Mouse (Mus musculus) embryonic facial prominence, embryonic 13.5 days (tissue): ENCODE data around the gene Tec. TPM values are rescaled to one million over a fixed set of nuclear protein-coding genes. Genes with fewer than 3 reads are reported as not detected.

Experiments used
- ATAC-seq: fragments of 200-750 bp; cut with Nextera tagmentation; 2 replicates; pipeline ENCODE4 v1.8.0; 2017; ENCODE audit warnings: low read depth; ENCODE audit not compliant: insufficient number of reproducible peaks, insufficient read depth, low FRiP score, low TSS enrichment
- H3K27ac ChIP-seq: fragments of 300-500 bp; sonication (generic); 2 replicates; pipeline ENCODE4 v1.5.1; 2015; ENCODE audit warnings: moderate library complexity, mild to moderate bottlenecking, inconsistent platforms
- H3K27me3 ChIP-seq: fragments of 300-500 bp; sonication (generic); 2 replicates; pipeline ENCODE4 v1.6.1; 2015; ENCODE audit warnings: mild to moderate bottlenecking, inconsistent platforms
- H3K36me3 ChIP-seq: fragments of 300-500 bp; sonication (generic); 2 replicates; pipeline ENCODE4 v1.6.1; 2015; ENCODE audit warnings: mild to moderate bottlenecking, inconsistent platforms
- H3K4me1 ChIP-seq: fragments of 300-500 bp; sonication (generic); 2 replicates; pipeline ENCODE4 v1.6.1; 2015; ENCODE audit warnings: inconsistent platforms
- H3K4me2 ChIP-seq: fragments of 300-500 bp; sonication (generic); 2 replicates; pipeline ENCODE4 v1.6.1; 2015; ENCODE audit warnings: moderate library complexity, mild to moderate bottlenecking, inconsistent platforms
- H3K4me3 ChIP-seq: fragments of 300-500 bp; sonication (generic); 2 replicates; pipeline ENCODE4 v1.5.1; 2015; ENCODE audit warnings: mild to moderate bottlenecking, inconsistent platforms
- H3K9ac ChIP-seq: fragments of 300-500 bp; sonication (generic); 2 replicates; pipeline ENCODE4 v1.6.1; 2015; ENCODE audit warnings: mild to moderate bottlenecking, inconsistent platforms
- H3K9me3 ChIP-seq: fragments of 300-500 bp; sonication (generic); 2 replicates; pipeline ENCODE4 v1.6.1; 2016; ENCODE audit warnings: inconsistent platforms
- WGBS: fragments of 180-500 bp; shearing (Covaris S2); methylation state at CpG from one replicate; pipeline ENCODE4 v1.1.7; 2015; ENCODE audit warnings: mixed read lengths; 5-methylcytosine and 5-hydroxymethylcytosine counted together
- polyA plus RNA-seq: library from polyadenylated mRNA; unstranded; fragments of >200 nt; fragmentation: Nextera tagmentation; extraction: Ambion mirVana; gene quantifications from 2 replicates; pipeline ENCODE4 v1.2.1, GENCODE M21; 2015

Tec gene
- polyA plus RNA-seq, 1 experiment from 2014 or later: 4.1 TPM

- Histone ChIP-seq H3K4me3 (no peak overlapping the region), H3K36me3 (no peaks in the 10 kb centered on the region), H3K9me3 (no peaks in the 10 kb centered on the region), H3K27ac (no peak overlapping the region), H3K9ac (no peak overlapping the region), H3K4me2 (no peak overlapping the region), H3K27me3 (no peaks in the 10 kb centered on the region), H3K4me1 (no peaks in the 10 kb centered on the region)
- WGBS: 73% methylated on average over 4 of the region's 4 CpGs
- no peak for ATAC-seq
These were observed 121.8 kb downstream of the Tec start for GRCm38 (mm10) chr5:72746461-72746860.

- no peak overlapping the region for H3K27ac ChIP-seq
- no peak overlapping the region for H3K4me3 ChIP-seq
- no peak overlapping the region for H3K4me2 ChIP-seq
- ATAC-seq: no peak
- H3K9me3 ChIP-seq: no peaks in the 10 kb centered on the region
- H3K27me3 ChIP-seq: no peaks in the 10 kb centered on the region
- WGBS: 93% methylated on average over 6 of the region's 6 CpGs
- H3K9ac ChIP-seq: no peak overlapping the region
- H3K4me1 ChIP-seq: no peaks in the 10 kb centered on the region; the same call in 1 of the 2 replicates
- H3K36me3 ChIP-seq: no peaks in the 10 kb centered on the region
These were observed 125.2 kb downstream of the Tec start for GRCm38 (mm10) chr5:72743103-72743502.

GRCm38 (mm10) chr5:72736868-72737267 is 131.4 kb downstream of the Tec start:
- no peak overlapping the region for H3K27ac ChIP-seq
- ATAC-seq: no peak
- H3K9ac ChIP-seq: no peak overlapping the region
- no peaks in the 10 kb centered on the region; the same call in 1 of the 2 replicates for H3K4me1 ChIP-seq
- no peaks in the 10 kb centered on the region for H3K36me3 ChIP-seq
- H3K4me2 ChIP-seq: no peak overlapping the region
- no peak overlapping the region for H3K4me3 ChIP-seq
- H3K9me3 ChIP-seq: no peaks in the 10 kb centered on the region
- WGBS: 73% methylated on average over 7 of the region's 7 CpGs
- H3K27me3 ChIP-seq: no peaks in the 10 kb centered on the region

- no peaks in the 10 kb centered on the region for H3K36me3 ChIP-seq
- H3K9ac ChIP-seq: no peak overlapping the region
- no peak overlapping the region for H3K4me2 ChIP-seq
- no peaks in the 10 kb centered on the region for H3K9me3 ChIP-seq
- no peak overlapping the region for H3K27ac ChIP-seq
- no peak for ATAC-seq
- no peak overlapping the region for H3K4me3 ChIP-seq
- H3K27me3 ChIP-seq: no peaks in the 10 kb centered on the region
- H3K4me1 ChIP-seq: no peaks in the 10 kb centered on the region; the same call in 1 of the 2 replicates
- 83% methylated on average over 8 of the region's 8 CpGs for WGBS
These were observed 131.8 kb downstream of the Tec start for GRCm38 (mm10) chr5:72736437-72736836.

GRCm38 (mm10) chr5:72735763-72736162 is 132.5 kb downstream of the Tec start:
- Histone ChIP-seq H3K4me2 (no peak overlapping the region), H3K9ac (no peak overlapping the region), H3K9me3 (no peaks in the 10 kb centered on the region), H3K4me3 (no peak overlapping the region), H3K27ac (no peak overlapping the region), H3K4me1 (no peaks in the 10 kb centered on the region; the same call in 1 of the 2 replicates), H3K27me3 (no peaks in the 10 kb centered on the region), H3K36me3 (no peaks in the 10 kb centered on the region)
- ATAC-seq: no peak
- 56% methylated on average over 7 of the region's 7 CpGs for WGBS

DNA sequence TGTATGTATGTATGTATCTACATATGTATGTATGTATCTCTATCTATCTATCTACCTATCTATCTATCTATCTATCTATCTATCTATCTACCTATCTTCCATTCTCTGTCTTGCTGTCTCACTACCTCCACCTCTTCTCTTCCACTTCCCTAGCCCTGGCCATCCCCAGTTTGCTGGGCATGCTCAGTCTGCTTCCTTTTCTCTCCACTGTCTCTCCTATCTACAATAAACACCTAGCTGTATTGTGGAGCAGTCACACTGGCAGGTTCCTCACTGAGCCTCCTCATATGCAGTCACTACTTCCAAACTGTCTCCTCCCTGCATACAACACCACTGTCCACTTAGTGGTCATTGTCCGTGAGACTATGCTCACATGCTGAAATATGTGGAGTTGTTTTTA is 135.4 kb downstream of the Tec start:
- 80% methylated on average over 1 of the region's 1 CpGs for WGBS
- no peak for ATAC-seq

GRCm38 (mm10) chr5:72725404-72725803 is 142.9 kb downstream of the Tec start:
- Histone ChIP-seq H3K9me3 (no peaks in the 10 kb centered on the region), H3K4me1 (no peaks in the 10 kb centered on the region), H3K27ac (no peak overlapping the region), H3K36me3 (no peaks in the 10 kb centered on the region), H3K4me3 (no peak overlapping the region), H3K27me3 (no peaks in the 10 kb centered on the region), H3K4me2 (no peak overlapping the region), H3K9ac (no peak overlapping the region)
- no peak for ATAC-seq
- WGBS: 79% methylated on average over 3 of the region's 3 CpGs

More for the DNA sequence above, 135.4 kb downstream of the Tec start:
- no peak overlapping the region for H3K4me2 ChIP-seq
- H3K9ac ChIP-seq: no peak overlapping the region
- no peak overlapping the region for H3K27ac ChIP-seq
- H3K4me1 ChIP-seq: no peaks in the 10 kb centered on the region
- H3K4me3 ChIP-seq: no peak overlapping the region
- no peaks in the 10 kb centered on the region for H3K27me3 ChIP-seq
- no peaks in the 10 kb centered on the region for H3K36me3 ChIP-seq
- H3K9me3 ChIP-seq: no peaks in the 10 kb centered on the region

DNA sequence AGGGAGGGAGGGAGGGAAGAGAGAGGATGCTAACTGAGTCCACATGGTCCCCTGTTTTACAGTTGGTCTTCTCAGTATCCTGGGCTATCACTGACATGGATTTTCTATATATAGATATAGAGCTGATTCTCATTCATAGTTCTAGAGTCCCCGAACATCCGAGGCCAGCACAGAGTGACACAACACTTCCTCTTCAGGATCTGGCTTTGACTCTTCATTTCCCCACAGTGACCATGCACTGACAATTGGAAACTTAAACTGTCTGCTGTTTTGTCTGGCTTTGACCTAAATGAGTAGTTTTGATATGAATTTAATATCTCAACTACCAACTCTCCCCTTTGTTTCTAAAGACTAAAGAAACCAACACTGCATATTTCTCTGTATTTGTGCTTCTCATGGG is 144.9 kb downstream of the Tec start:
- no peak overlapping the region for H3K4me3 ChIP-seq
- 76% methylated on average over 2 of the region's 2 CpGs for WGBS
- H3K27ac ChIP-seq: no peak overlapping the region
- no peak overlapping the region for H3K9ac ChIP-seq
- H3K36me3 ChIP-seq: no peaks in the 10 kb centered on the region
- H3K27me3 ChIP-seq: no peaks in the 10 kb centered on the region
- H3K9me3 ChIP-seq: no peaks in the 10 kb centered on the region
- no peak for ATAC-seq
- no peak overlapping the region for H3K4me2 ChIP-seq
- H3K4me1 ChIP-seq: no peaks in the 10 kb centered on the region

DNA sequence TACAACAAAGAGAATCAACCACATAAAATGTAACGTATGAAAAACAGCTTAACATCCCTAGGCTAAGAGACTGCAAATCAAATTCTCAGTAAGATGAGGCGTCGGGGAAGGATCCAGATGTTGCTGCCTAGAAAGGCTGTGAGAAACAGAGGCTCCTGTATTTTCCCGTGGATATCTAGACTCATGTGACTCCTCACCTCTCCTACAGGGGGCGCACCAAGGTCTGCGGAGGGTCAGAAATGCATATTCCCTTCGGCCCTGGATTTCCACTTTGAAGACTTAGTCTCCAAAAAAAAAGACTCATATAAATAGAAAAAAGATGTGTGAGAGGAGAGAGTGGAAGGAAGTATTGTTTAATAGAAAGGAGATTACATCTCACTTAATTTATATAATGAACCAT is 147.7 kb downstream of the Tec start:
- ATAC-seq: no peak
- WGBS: 48% methylated on average over 7 of the region's 7 CpGs
- H3K9me3 ChIP-seq: no peaks in the 10 kb centered on the region

GRCm38 (mm10) chr5:72710572-72711278 is 157.6 kb downstream of the Tec start:
- H3K4me2 ChIP-seq: no peak overlapping the region
- no peak for ATAC-seq
- no peak overlapping the region for H3K9ac ChIP-seq
- peaks cover 9% of the 10 kb centered on the region for H3K4me1 ChIP-seq
- H3K27me3 ChIP-seq: peaks cover 4% of the 10 kb centered on the region
- no peaks in the 10 kb centered on the region for H3K36me3 ChIP-seq
- no peaks in the 10 kb centered on the region for H3K9me3 ChIP-seq
- H3K27ac ChIP-seq: no peak overlapping the region
- 23% methylated on average over 4 of the region's 4 CpGs for WGBS
- H3K4me3 ChIP-seq: no peak overlapping the region

More for the DNA sequence above, 147.7 kb downstream of the Tec start:
- H3K4me1 ChIP-seq: no peaks in the 10 kb centered on the region
- H3K9ac ChIP-seq: no peak overlapping the region
- no peak overlapping the region for H3K4me3 ChIP-seq
- H3K36me3 ChIP-seq: no peaks in the 10 kb centered on the region
- no peaks in the 10 kb centered on the region for H3K27me3 ChIP-seq
- H3K27ac ChIP-seq: no peak overlapping the region
- no peak overlapping the region for H3K4me2 ChIP-seq

- Histone ChIP-seq H3K4me3 (no peak overlapping the region), H3K4me2 (no peak overlapping the region), H3K36me3 (no peaks in the 10 kb centered on the region), H3K9ac (no peak overlapping the region), H3K27ac (no peak overlapping the region), H3K9me3 (no peaks in the 10 kb centered on the region), H3K27me3 (peaks cover 4% of the 10 kb centered on the region), H3K4me1 (peaks cover 9% of the 10 kb centered on the region)
- 92% methylated on average over 9 of the region's 9 CpGs for WGBS
- no peak for ATAC-seq
These were observed 158.3 kb downstream of the Tec start for GRCm38 (mm10) chr5:72709976-72710375.

- H3K27me3 ChIP-seq: peaks cover 4% of the 10 kb centered on the region
- no peak overlapping the region for H3K9ac ChIP-seq
- WGBS: 65% methylated on average over 13 of the region's 13 CpGs
- no peaks in the 10 kb centered on the region for H3K9me3 ChIP-seq
- peaks cover 9% of the 10 kb centered on the region for H3K4me1 ChIP-seq
- no peaks in the 10 kb centered on the region for H3K36me3 ChIP-seq
- H3K4me2 ChIP-seq: no peak overlapping the region
- ATAC-seq: no peak
- no peak overlapping the region for H3K27ac ChIP-seq
- no peak overlapping the region for H3K4me3 ChIP-seq
These were observed 158.8 kb downstream of the Tec start for GRCm38 (mm10) chr5:72709451-72709850.
